12 mouse cellular contexts compared by ENCODE assay signal in genomic region chr2:33475961-33476360, GRCm38 (mm10). TPM values are rescaled to one million over a fixed set of nuclear protein-coding genes. Genes with fewer than 3 reads are reported as not detected.
DNase-seq lines count a peak whose midpoint lies in the region; ATAC-seq and TF ChIP-seq lines count a peak whose summit lies in the region.
"Had no signal": no experiment of that assay in that cellular context is flagged by ENCODE, and none has a peak within 500 bp of the region (broad histone marks: within the 10 kb centered on the region; RNA-seq: fewer than 3 reads in every experiment).

No protein-coding gene starts in this region.

- TF ChIP-seq CTCF in left cerebral cortex, adult 2 months (IDR thresholded peaks at IDR 0.05) = no peak

- no peak for ATAC-seq in intestine, embryonic 15.5 days
- ATAC-seq: forebrain, embryonic 15.5 days had no signal

- H3K9me3 ChIP-seq in intestine, embryonic 15.5 days = no peaks in the 10 kb centered on the region
- H3K9me3 ChIP-seq: forebrain, embryonic 15.5 days; limb, embryonic 15.5 days had no signal

- H3K36me3 ChIP-seq in intestine, embryonic 15.5 days = no peaks in the 10 kb centered on the region
- H3K36me3 ChIP-seq: forebrain, embryonic 15.5 days; limb, embryonic 15.5 days had no signal

- intact Hi-C loops in left cerebral cortex, adult 2 months (cut with DNase I) = no loop called here

- no peak overlapping the region for H3K4me3 ChIP-seq in left cerebral cortex, adult 2 months
- H3K4me3 ChIP-seq in intestine, embryonic 15.5 days (replicated peaks) = no peak overlapping the region
- H3K4me3 ChIP-seq: forebrain, embryonic 15.5 days; limb, embryonic 15.5 days had no signal

- DNase-seq in left cerebral cortex, adult 18-20 months (ENCODE audit: low spot score in 2 of 2) = peak; percentile 70 to 75
- no peak for DNase-seq in left cerebral cortex, adult 11 months (ENCODE audit: low spot score)
- peak; percentile 79 for DNase-seq in brain, embryonic 18.5 days (ENCODE audit: low read depth, low spot score)
- peak; percentile 53 to 61 for DNase-seq in left cerebral cortex, adult 2 months (ENCODE audit: extremely low spot score in 1 of 2, low spot score in 2 of 2)
- DNase-seq in right cerebral cortex, postnatal 25 days = peak; percentile 59
- no peak for DNase-seq in thymus, postnatal 10 days (ENCODE audit: low spot score in 2 of 2)
- DNase-seq in retina, postnatal 1 day = no peak
- DNase-seq: kidney, postnatal 25 days; lung, postnatal 14 days had no signal

- no peak overlapping the region for H3K9ac ChIP-seq in intestine, embryonic 15.5 days
- H3K9ac ChIP-seq: forebrain, embryonic 15.5 days; limb, embryonic 15.5 days had no signal

- no peak overlapping the region for H3K4me2 ChIP-seq in intestine, embryonic 15.5 days (replicated peaks)
- H3K4me2 ChIP-seq: forebrain, embryonic 15.5 days; limb, embryonic 15.5 days had no signal

- H3K27ac ChIP-seq in left cerebral cortex, adult 2 months = no peak overlapping the region
- no peak overlapping the region for H3K27ac ChIP-seq in intestine, embryonic 15.5 days
- H3K27ac ChIP-seq: forebrain, embryonic 15.5 days; limb, embryonic 15.5 days had no signal

- H3K4me1 ChIP-seq in intestine, embryonic 15.5 days (replicated peaks) = no peaks in the 10 kb centered on the region
- H3K4me1 ChIP-seq: limb, embryonic 15.5 days had no signal

- 0 out of 2 replicates have a peak, but pooled peaks cover 4% of the 10 kb centered on the region for H3K27me3 ChIP-seq in intestine, embryonic 15.5 days (replicated peaks)
- H3K27me3 ChIP-seq: forebrain, embryonic 15.5 days; limb, embryonic 15.5 days had no signal

RNA-seq across cellular contexts. Expression of gene Zbtb43, which starts 7.6 kb away (rescaled TPM):
- 10 to 100 TPM; 28.6 to 29.3 TPM for total RNA-seq in left cerebral cortex, adult 18-20 months (2021)
- 10 to 100 TPM; 27.4 to 28.4 TPM for total RNA-seq in left cerebral cortex, adult 2 months (2021)
- polyA plus RNA-seq in intestine, embryonic 15.5 days (2015; fragmentation: Nextera tagmentation; extraction: Ambion mirVana) = 13.0 and 15.3 TPM in 2 replicates

RNA-seq across cellular contexts. Expression of gene Zbtb34, which starts 44.8 kb away (rescaled TPM):
- total RNA-seq in left cerebral cortex, adult 18-20 months (2021) = 10 to 100 TPM; 18.7 to 21.9 TPM
- 10 to 100 TPM; 23.9 to 26.9 TPM for total RNA-seq in left cerebral cortex, adult 2 months (2021)
- polyA plus RNA-seq in intestine, embryonic 15.5 days (2015; fragmentation: Nextera tagmentation; extraction: Ambion mirVana) = 4.5 and 4.8 TPM in 2 replicates

Comparison
In these comparisons a context has a peak if more than half of its experiments do, and no peak if none do; other contexts are left out.
1. DNase-seq: peak in left cerebral cortex, adult 18-20 months (2 of 2), brain, embryonic 18.5 days (single experiment), left cerebral cortex, adult 2 months (2 of 2) and right cerebral cortex, postnatal 25 days (single experiment); none in left cerebral cortex, adult 11 months (single experiment), thymus, postnatal 10 days (0 of 2) and retina, postnatal 1 day (single experiment).